ENCODE assay signal across 7 mouse cellular contexts in genomic region chr10:58254635-58255175, GRCm38 (mm10). TPM values are rescaled to one million over a fixed set of nuclear protein-coding genes. Genes with fewer than 3 reads are reported as not detected.
DNase-seq lines count a peak whose midpoint lies in the region; ATAC-seq and TF ChIP-seq lines count a peak whose summit lies in the region.

No protein-coding gene starts in this region.

- no peak for TF ChIP-seq CTCF in left cerebral cortex, adult 2 months (IDR thresholded peaks at IDR 0.05)

- peak overlapping the region; percentile 88; the same call in 1 of the 2 replicates for H3K27ac ChIP-seq in left cerebral cortex, adult 2 months
- H3K27ac ChIP-seq in brown adipose tissue, adult 24 weeks (replicated peaks; ENCODE audit: low read depth, low read length): no peak overlapping the region

- H3K4me3 ChIP-seq in left cerebral cortex, adult 2 months: peak overlapping the region; percentile 98
- H3K4me3 ChIP-seq in brown adipose tissue, adult 24 weeks (ENCODE audit: insufficient read depth, low read depth, low read length): peak overlapping the region; percentile 83; the same call in 1 of the 2 replicates

- peak; percentile 20; the same call in 1 of the 2 replicates for ATAC-seq in megakaryocyte progenitor cell, adult 5-6 weeks (replicated peaks; ENCODE audit: poor library complexity)
- no peak for ATAC-seq in erythroid progenitor cell, adult 5-6 weeks (replicated peaks; ENCODE audit: low FRiP score, poor library complexity, severe bottlenecking)

- no peak for DNase-seq in left cerebral cortex, adult 2 months (ENCODE audit: extremely low spot score in 1 of 2, low spot score in 2 of 2)
- no peak for DNase-seq in left cerebral cortex, adult 8-10 months (ENCODE audit: low spot score in 2 of 2)
- DNase-seq in heart, postnatal 10 days: peak; percentile 4 to 16
- DNase-seq in urinary bladder, adult 2 months (ENCODE audit: low spot score): no peak

- H3K4me1 ChIP-seq in brown adipose tissue, adult 24 weeks (ENCODE audit: control insufficient read depth, insufficient read depth, insufficient read length, low read length): peaks cover 3% of the 10 kb centered on the region

- intact Hi-C loops in left cerebral cortex, adult 2 months (cut with DNase I): loop anchor here (10.0 kb wide), 2 partner anchors 510 to 720 kb away; partner anchors contain the start of gene Serinc1
- intact Hi-C loops in heart, postnatal 10 days (cut with DNase I): no loop called here

RNA-seq across cellular contexts. Expression of gene Gcc2, which starts 0.6 kb away (rescaled TPM):
- 100 to 1,000 TPM in 1 of 2 experiments, 10 to 100 TPM in 1; 86.5 to 104 TPM for total RNA-seq in left cerebral cortex, adult 2 months (2021)
- 100 to 1,000 TPM in 2 of 4 experiments, 10 to 100 TPM in 2; 77.8 to 116 (median 101) TPM for total RNA-seq in left cerebral cortex, adult 8-10 months (2022)
- polyA plus RNA-seq in brown adipose tissue, adult 24 weeks (2012; ENCODE audit: insufficient read depth, insufficient read length, missing spikeins): 6.7 and 22.8 TPM in 2 replicates
- total RNA-seq in heart, postnatal 10 days (2021): 10 to 100 TPM; 22.8 to 30.6 TPM
- 41.4 and 45.6 TPM in 2 replicates for total RNA-seq in megakaryocyte progenitor cell, adult 5-6 weeks (2015)
- total RNA-seq in megakaryocyte progenitor cell, adult 5-6 weeks (2017): 39.4 and 47.6 TPM in 2 replicates
- polyA plus RNA-seq in urinary bladder, adult 2 months (2012; rRNA removed): 29.4 and 32.4 TPM in 2 replicates
- total RNA-seq in erythroid progenitor cell, adult 5-6 weeks (2015; ENCODE audit: low replicate concordance): 10.5 and 30.6 TPM in 2 replicates
- total RNA-seq in erythroid progenitor cell, adult 5-6 weeks (2017; ENCODE audit: low replicate concordance): 11.6 and 11.8 TPM in 2 replicates

RNA-seq across cellular contexts. Expression of gene Gm4981, which starts 18.2 kb away (rescaled TPM):
- total RNA-seq in left cerebral cortex, adult 2 months (2021): not detected
- not detected for total RNA-seq in left cerebral cortex, adult 8-10 months (2022)
- not detected in 2 replicates for polyA plus RNA-seq in brown adipose tissue, adult 24 weeks (2012; ENCODE audit: insufficient read depth, insufficient read length, missing spikeins)
- not detected for total RNA-seq in heart, postnatal 10 days (2021)
- not detected in 2 replicates for total RNA-seq in megakaryocyte progenitor cell, adult 5-6 weeks (2015)
- total RNA-seq in megakaryocyte progenitor cell, adult 5-6 weeks (2017): not detected in 2 replicates
- not detected in 2 replicates for polyA plus RNA-seq in urinary bladder, adult 2 months (2012; rRNA removed)
- not detected in 2 replicates for total RNA-seq in erythroid progenitor cell, adult 5-6 weeks (2015; ENCODE audit: low replicate concordance)
- total RNA-seq in erythroid progenitor cell, adult 5-6 weeks (2017; ENCODE audit: low replicate concordance): not detected in 2 replicates

RNA-seq across cellular contexts. Expression of gene Duxf3, which starts 22.2 kb away (rescaled TPM):
- not detected for total RNA-seq in left cerebral cortex, adult 2 months (2021)
- total RNA-seq in left cerebral cortex, adult 8-10 months (2022): not detected
- polyA plus RNA-seq in brown adipose tissue, adult 24 weeks (2012; ENCODE audit: insufficient read depth, insufficient read length, missing spikeins): not detected in 2 replicates
- not detected for total RNA-seq in heart, postnatal 10 days (2021)
- not detected in 2 replicates for total RNA-seq in megakaryocyte progenitor cell, adult 5-6 weeks (2015)
- total RNA-seq in megakaryocyte progenitor cell, adult 5-6 weeks (2017): not detected in 2 replicates
- not detected in 2 replicates for polyA plus RNA-seq in urinary bladder, adult 2 months (2012; rRNA removed)
- total RNA-seq in erythroid progenitor cell, adult 5-6 weeks (2015; ENCODE audit: low replicate concordance): not detected in 2 replicates
- total RNA-seq in erythroid progenitor cell, adult 5-6 weeks (2017; ENCODE audit: low replicate concordance): not detected in 2 replicates

RNA-seq across cellular contexts. Expression of gene AW822073, which starts 30.0 kb away (rescaled TPM):
- total RNA-seq in left cerebral cortex, adult 2 months (2021): not detected
- not detected for total RNA-seq in left cerebral cortex, adult 8-10 months (2022)
- not detected in 2 replicates for polyA plus RNA-seq in brown adipose tissue, adult 24 weeks (2012; ENCODE audit: insufficient read depth, insufficient read length, missing spikeins)
- not detected for total RNA-seq in heart, postnatal 10 days (2021)
- not detected in 2 replicates for total RNA-seq in megakaryocyte progenitor cell, adult 5-6 weeks (2015)
- not detected in 2 replicates for total RNA-seq in megakaryocyte progenitor cell, adult 5-6 weeks (2017)
- polyA plus RNA-seq in urinary bladder, adult 2 months (2012; rRNA removed): not detected in 2 replicates
- not detected in 2 replicates for total RNA-seq in erythroid progenitor cell, adult 5-6 weeks (2015; ENCODE audit: low replicate concordance)
- total RNA-seq in erythroid progenitor cell, adult 5-6 weeks (2017; ENCODE audit: low replicate concordance): not detected in 2 replicates

Comparison
In these comparisons a context has a peak if more than half of its experiments do, and no peak if none do; other contexts are left out.
1. DNase-seq: peak in heart, postnatal 10 days (2 of 2); none in left cerebral cortex, adult 2 months (0 of 2), left cerebral cortex, adult 8-10 months (0 of 2) and urinary bladder, adult 2 months (single experiment).